Mouse (Mus musculus) heart, postnatal 0 days (tissue): ENCODE data around the gene Cop1.

Experiments used
- CTCF ChIP-seq: IDR thresholded peaks from 2 replicates; pipeline ENCODE4 v1.5.1; 2016; ENCODE audit warnings: antibody characterized with exemption, control low read depth, low read depth
- EP300 ChIP-seq: IDR thresholded peaks from 2 replicates; pipeline ENCODE4 v1.6.1; 2016; ENCODE audit warnings: antibody characterized with exemption, low read depth

GRCm38 (mm10) chr1:159217437-159217836, 14.7 kb upstream of the Cop1 start:
- TF ChIP-seq CTCF (no peak), EP300 (no peak)
